Mouse (Mus musculus) left cerebral cortex, adult 9 months (tissue): Measurements from ENCODE around the gene Cfap70.

Experiments used
- DNase-seq, 2 experiments: peaks; one replicate each; pipeline ENCODE4 v3.0.0; 2022; ENCODE audit warnings: low spot score in 2 of 2

Cfap70 gene

DNA sequence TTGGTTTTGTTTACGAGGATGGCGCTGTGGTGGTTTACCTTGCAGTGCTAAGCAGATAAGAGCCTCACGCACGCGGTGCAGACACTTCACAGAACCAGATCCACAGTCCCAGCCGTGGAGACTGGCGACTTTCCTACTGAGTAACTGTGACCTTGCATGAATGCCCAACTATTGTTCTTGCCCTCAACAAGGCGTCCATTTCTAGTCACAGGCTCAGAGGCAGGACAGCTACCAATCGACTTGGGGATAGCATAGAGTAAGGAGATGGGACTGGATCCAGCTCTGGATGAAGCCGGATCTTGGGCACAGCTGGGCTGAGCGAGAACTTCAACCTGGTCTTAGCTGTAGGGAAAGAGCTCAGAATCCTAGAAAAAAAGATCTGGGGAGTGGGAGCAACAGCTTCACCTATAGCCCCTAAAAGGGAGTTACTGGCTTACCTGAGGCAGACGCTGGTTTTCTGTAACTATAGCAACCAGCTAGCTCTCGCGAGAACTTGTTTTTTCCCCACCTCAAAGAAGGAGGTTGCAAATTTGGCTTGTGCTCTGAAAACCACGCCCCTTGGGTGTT is at the start of gene Cfap70:
Cfap70 (minus strand) TSS at position 462 of the 567 bp plus-strand sequence.
- peak in 1 of 2 experiments; percentile 68 for DNase-seq

- no peak for DNase-seq
These were observed 48.0 kb upstream of the Cfap70 start for GRCm38 (mm10) chr14:20499982-20500381.

DNA sequence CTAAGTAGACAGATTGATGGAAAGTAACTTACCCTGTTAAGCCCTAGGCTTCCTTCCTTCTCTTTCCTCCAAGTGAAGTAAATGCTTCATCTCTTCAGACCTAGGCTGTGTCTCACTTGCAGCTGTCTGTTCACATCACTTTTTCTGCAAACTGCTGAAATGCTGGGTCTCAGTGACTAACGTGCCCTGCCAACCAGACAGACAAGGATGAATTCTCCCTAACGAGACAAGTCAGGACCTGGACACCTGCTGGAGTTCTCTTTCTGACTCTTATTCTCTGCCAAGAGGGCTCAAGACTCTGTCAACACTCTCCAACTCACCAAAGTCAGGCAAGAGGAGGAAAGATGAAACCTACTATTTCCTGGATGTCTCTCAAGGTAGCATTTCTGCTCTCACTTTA is 44.6 kb upstream of the Cfap70 start, which contains the start of gene Mss51:
Mss51 (minus strand) TSS at position 299 of the 400 bp plus-strand sequence.
- DNase-seq: no peak

- no peak for DNase-seq
These were observed 34.0 kb upstream of the Cfap70 start for GRCm38 (mm10) chr14:20486031-20486430.

DNA sequence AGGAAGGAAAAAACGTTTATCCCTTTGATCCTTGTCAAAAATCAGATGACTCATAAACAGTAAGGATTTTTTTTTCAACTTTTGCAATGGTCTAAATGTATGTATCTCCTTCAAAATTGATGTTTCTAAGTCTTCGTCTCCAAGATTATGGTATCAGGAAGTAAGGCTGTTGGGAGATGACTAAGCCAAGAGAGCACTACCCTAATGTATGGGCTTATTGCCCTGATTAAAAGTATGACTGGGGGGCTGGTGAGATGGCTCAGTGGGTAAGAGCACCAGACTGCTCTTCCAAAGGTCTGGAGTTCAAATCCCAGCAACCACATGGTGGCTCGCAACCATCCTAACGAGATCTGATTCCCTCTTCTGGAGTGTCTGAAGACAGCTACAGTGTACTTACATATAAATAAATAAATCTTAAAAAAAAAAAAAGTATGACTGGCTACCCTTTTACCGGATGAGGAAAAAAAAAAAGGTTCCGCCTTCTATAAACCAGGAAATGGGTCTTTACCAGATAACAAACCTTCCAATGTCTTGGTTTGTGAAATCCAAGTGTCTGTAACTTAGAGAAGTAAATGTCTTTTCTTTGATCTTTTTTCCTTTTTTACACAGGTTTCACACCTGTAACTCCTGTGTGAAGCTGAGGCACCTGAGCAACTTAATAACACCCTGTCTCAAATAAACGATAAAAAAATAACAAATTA is 30.2 kb upstream of the Cfap70 start:
- no peak for DNase-seq

DNA sequence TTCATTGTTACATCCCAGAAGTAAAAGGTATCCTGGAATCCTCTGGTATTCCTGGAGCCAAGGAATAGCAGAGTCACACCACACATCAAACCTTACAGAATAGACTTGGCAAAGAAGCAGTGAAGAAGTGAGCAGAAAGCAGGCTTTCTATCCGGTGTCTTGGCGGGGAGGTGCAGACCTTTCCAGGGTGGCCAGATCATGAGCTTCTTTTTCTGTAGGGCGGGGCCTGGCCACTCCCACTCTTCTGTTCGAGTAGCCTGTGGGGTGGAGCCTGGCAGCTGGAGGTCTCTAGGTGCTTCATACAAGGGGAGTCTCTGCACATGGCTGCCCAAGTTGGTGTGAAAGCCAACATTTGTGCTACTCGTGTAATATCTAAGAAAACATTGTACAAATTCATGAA is 29.2 kb upstream of the Cfap70 start:
- DNase-seq: no peak

DNA sequence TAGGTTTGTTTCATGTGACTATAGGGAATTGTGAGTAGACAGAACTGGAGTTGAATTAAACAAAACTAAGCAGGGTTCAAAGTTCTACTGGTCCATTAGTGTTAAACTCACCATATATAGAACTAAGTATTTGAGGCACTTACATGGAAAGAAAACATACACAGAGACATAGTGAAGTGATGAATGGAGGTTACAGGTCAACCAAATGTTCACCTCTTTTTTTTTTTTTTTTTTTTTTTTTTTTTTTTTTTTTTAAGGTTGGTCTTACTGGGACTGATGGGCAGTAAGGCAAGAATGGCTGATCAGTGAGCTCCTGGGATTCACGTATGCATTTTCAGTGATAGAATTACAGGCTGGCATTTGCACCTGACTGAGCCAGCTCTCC is 28.2 kb upstream of the Cfap70 start:
- no peak for DNase-seq

GRCm38 (mm10) chr14:20479291-20480194 is 27.5 kb upstream of the Cfap70 start, which contains the start of gene Anxa7:
Gene Anxa7 (minus strand): TSS chr14:20480133.
- DNase-seq: peak; percentile 42 to 77

DNA sequence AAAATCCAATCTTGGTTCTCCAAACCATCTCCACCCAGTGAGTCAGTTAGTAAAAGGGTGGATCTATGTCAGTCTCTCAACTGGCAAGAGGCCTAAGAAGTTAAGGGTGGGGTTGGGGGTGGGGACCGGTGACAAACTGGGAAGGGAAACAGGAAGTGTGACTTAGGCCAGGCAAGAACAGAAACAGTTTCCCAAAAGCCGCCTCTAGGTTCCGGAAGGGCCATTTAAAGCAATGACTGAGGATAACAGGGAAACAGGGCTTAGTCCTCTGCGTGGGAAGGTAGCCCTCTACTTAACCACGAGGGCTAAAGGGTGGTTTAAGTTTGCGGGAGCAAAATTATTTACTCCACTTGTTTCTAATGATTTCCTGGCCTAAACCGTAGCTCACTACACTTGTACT is 26.8 kb upstream of the Cfap70 start:
- DNase-seq: peak in 1 of 2 experiments; percentile 8

- DNase-seq: no peak
These were observed 26.4 kb upstream of the Cfap70 start for GRCm38 (mm10) chr14:20478385-20478784.

DNA sequence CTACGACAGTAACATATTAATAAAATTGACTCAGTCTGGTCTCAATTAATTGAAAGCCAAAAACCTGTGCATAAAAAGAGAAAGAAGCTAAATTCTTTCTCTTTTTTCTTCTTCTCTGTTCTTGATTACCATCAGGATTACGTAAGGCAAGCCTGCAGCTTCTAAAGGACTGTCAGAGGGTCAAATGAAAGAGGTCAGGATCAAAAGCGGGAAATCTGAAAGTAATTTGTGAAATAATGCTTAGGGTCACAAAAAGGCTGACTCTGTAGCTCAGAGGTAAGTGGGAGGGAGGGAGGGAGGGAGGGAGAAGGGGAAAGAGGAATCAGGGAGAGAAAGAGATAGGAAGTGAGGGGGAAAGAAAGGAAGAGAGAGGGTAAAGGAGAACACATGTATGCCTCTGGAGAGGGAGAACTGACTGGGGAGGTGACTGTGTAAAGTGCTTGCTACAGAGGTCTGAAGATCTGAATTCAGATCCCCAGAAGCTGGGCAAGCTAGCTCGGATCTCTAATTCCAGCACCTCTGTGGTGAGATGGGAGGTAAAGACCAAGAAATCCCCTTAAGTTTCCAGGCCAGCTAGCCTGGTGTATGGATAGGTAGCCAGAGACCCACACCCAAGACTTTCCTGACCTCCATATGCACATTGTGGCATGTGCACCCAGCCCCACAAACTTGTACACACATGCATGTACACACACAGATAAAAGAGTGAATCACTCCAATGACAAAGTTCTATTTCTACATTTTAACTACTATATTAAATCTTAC is 25.4 kb upstream of the Cfap70 start:
- DNase-seq: no peak

- DNase-seq: no peak
These were observed 8.2 kb upstream of the Cfap70 start for GRCm38 (mm10) chr14:20460216-20460615.

- DNase-seq: no peak
These were observed 6.4 kb upstream of the Cfap70 start for GRCm38 (mm10) chr14:20458378-20458777.

DNA sequence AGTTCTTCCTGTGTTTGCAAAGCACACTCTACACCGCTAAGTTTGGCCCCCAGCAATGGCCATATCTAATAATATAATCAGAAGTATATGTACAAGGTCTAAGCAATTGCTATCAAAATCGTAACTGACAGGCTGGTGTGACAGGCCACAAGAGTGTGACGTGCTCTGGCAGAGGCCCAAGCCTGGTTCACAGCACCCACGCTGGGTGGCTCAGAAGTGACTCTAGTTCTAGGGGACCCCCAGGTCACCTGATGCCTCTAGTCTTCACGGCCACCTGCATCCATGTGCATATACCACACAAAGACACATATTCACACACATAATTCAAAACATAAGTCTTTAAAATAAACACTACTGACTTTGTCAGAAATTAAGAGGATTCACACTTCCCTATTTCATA is 903 bp upstream of the Cfap70 start:
- DNase-seq: no peak

GRCm38 (mm10) chr14:20451302-20451701 is 724 bp downstream of the Cfap70 start:
- no peak for DNase-seq

GRCm38 (mm10) chr14:20447209-20447608 is 4.8 kb downstream of the Cfap70 start:
- DNase-seq: peak in 1 of 2 experiments; percentile 13

- DNase-seq: no peak
These were observed 9.8 kb downstream of the Cfap70 start for GRCm38 (mm10) chr14:20442252-20442651.

DNA sequence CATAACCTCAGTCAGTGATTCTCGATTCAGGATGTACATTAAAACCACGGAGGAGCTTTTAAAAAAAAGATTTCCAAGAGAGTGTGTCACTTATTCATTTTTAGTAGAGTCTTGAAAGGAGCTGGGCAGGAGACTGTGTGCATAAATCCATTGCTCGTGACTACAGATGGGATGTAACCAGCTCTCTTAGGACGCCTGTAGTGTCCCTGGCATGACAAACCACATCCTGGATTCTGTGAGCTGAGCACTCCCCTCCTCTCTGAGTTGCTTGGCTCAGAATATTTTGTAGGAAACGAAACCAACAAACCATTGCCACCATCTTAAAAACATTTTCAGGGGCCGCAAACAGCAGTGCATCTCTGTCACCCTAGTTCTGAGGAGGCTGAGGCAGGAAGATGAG is 15.1 kb downstream of the Cfap70 start:
- no peak for DNase-seq

- DNase-seq: no peak
These were observed 19.6 kb downstream of the Cfap70 start for GRCm38 (mm10) chr14:20432420-20432819.

DNA sequence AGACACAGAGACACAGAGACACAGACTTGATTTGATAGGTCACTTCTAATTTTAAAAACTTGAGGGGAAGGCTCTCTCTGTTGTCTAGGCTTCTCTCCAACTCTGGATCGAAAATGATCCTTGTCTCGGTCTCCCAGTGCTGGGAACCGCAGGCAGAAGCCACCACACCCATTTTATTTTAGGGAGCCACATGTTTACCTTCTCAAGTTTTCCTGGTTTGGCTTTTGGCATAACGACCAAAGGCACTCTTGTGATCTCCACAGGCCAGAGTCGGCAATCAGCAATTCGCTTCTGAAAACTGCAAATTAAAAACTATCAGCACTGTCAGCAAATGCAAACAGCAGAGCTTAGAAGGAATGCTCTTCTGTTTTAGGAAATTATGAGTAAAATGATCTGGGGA is 20.3 kb downstream of the Cfap70 start:
- DNase-seq: no peak

DNA sequence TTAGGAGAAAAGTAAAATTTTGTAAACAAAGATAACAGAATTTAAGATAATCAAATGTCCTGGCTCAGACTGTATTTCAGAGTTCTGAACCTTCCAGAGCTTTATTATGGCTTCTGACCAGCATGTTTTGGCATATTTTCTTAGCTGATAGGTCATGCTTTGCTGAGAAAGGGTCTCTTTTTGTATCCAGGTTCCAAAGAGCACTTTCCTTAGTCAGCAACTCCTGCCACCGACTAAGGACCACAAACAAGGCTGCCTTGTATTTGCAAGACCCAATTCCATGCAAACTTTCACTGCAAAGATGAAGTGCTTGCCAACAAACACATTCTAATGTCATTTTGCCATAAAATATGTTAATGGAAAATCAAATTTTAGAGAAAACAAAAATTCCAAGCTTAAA is 22.2 kb downstream of the Cfap70 start:
- no peak for DNase-seq

- no peak for DNase-seq
These were observed 23.4 kb downstream of the Cfap70 start for GRCm38 (mm10) chr14:20428593-20428992.
